Mouse (Mus musculus): ENCODE results near the gene Kcnip3. TPM values are rescaled to one million over a fixed set of nuclear protein-coding genes. Genes with fewer than 3 reads are reported as not detected.

The Kcnip3 gene
- polyA plus RNA-seq, 1 experiment from 2014 or later: 3.5 TPM

DNA sequence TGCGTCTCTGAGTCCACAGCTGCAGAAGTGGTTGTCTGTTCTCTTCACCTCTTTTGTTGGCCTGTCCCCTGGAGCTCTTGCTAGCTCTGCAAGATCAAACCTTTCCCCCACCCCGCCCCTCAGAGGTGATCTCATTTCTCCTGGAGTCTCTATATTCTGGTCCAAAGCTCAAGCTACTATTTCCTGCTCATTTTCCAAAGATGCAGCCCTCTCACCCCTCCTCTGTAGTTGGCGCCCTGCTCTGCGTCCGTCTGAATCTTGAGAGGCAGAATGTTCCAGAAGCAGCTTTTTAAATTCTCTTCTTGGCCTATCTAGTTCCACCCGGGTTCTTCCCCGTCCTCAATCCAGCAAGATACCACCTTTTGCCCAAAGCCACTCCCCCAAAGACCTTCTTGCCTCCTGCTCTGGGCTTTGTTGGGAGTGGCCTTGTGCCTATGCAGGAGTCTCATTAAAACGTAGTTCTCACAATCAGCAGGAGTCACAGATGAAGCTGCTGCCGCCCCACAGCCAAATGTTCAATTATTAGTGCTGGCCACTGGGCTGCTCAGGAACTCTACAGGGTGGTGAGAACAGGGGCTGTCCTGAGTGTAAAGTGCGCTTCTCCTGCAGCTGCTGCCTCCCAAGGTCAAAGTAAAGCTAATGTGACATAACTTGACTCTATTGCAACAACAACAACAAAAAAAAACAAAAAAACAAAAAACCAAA lies 103.5 kb downstream of the Kcnip3 start:
- WGBS: 72% methylated on average over 10 of the region's 10 CpGs
- Histone ChIP-seq H3K4me3 (no peak overlapping the region), H3K27me3 (no peaks in the 10 kb centered on the region), H3K27ac (replicated peaks) (no peak overlapping the region), H3K4me1 (no peaks in the 10 kb centered on the region), H3K4me2 (replicated peaks) (no peak overlapping the region), H3K9ac (replicated peaks) (no peak overlapping the region), H3K36me3 (no peaks in the 10 kb centered on the region), H3K9me3 (no peaks in the 10 kb centered on the region)
- no peak for ATAC-seq (ENCODE audit: low FRiP score, low read depth)

DNA sequence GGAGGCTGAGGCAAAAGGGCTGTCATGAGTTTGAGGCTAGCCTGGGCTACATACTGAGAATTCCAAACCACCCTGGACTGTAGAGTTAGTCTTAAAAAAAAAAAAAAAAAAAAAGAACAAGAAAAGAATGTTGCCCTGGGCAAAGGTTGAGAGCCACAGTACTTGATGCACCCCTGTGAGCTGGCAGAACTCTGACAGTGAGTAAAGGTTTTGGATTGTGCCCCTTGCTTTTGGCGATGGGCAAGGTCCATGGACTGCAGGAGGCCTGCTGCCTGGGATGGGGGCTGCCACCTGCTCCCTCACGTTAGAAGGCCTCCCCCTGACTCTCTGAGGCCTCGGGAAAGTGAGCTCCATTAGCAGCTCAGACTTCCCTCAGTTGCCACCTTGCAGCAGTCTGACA lies 105.2 kb downstream of the Kcnip3 start:
- Histone ChIP-seq H3K27ac (replicated peaks) (no peak overlapping the region), H3K4me3 (no peak overlapping the region), H3K4me1 (no peaks in the 10 kb centered on the region), H3K27me3 (no peaks in the 10 kb centered on the region), H3K36me3 (no peaks in the 10 kb centered on the region), H3K9ac (replicated peaks) (no peak overlapping the region), H3K9me3 (no peaks in the 10 kb centered on the region), H3K4me2 (replicated peaks) (no peak overlapping the region)
- WGBS: 52% methylated on average over 3 of the region's 3 CpGs
- no peak for ATAC-seq (ENCODE audit: low FRiP score, low read depth)

DNA sequence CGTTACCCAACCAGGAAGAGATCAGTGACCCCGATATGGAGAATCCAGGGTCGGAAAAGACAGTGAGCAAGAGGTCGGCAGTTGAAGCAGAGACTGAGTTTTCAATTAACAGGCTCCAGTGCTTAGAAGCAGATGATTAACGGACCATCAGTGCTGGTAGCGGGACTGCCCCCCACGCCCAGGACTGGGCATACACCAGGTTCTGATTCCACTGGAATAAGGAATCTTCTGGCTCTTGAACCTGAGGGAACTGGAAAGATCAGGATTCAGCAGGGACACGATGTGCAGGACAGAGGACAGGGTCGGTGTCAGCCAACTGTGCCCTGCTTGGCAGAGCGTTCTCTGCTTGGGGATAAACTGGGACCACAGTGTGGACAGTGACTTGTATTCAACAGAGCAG lies 106.1 kb downstream of the Kcnip3 start:
- 82% methylated on average over 10 of the region's 10 CpGs for WGBS
- no peaks in the 10 kb centered on the region for H3K9me3 ChIP-seq
- no peak overlapping the region for H3K4me2 ChIP-seq (replicated peaks)
- H3K9ac ChIP-seq (replicated peaks): no peak overlapping the region
- no peak overlapping the region for H3K4me3 ChIP-seq
- no peaks in the 10 kb centered on the region for H3K27me3 ChIP-seq
- no peaks in the 10 kb centered on the region for H3K4me1 ChIP-seq
- no peak overlapping the region for H3K27ac ChIP-seq (replicated peaks)
- ATAC-seq (ENCODE audit: low FRiP score, low read depth): no peak
- no peaks in the 10 kb centered on the region for H3K36me3 ChIP-seq

DNA sequence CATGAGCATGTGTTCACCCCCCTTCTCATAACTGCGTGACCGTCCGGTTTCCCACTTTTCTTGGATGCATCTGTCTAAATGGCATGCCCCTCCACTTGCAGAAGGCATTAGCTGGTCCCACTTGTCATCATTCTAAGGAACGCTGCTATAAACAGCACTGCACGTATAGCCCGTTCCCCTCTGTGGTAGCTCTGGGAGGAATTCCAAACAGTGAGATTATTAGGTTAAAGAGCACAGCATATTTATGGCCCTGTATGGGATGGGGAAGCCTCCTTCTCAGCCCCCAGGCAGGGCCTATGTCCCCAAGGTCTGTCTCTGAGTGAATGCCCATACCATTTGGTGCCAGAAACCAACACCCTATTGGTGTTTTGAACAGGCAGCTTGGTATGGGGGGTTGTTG lies 110.8 kb downstream of the Kcnip3 start:
- no peak overlapping the region for H3K9ac ChIP-seq (replicated peaks)
- H3K27me3 ChIP-seq: no peaks in the 10 kb centered on the region
- no peak overlapping the region for H3K4me3 ChIP-seq
- 84% methylated on average over 6 of the region's 6 CpGs for WGBS
- no peak overlapping the region for H3K4me2 ChIP-seq (replicated peaks)
- H3K27ac ChIP-seq (replicated peaks): no peak overlapping the region
- H3K36me3 ChIP-seq: no peaks in the 10 kb centered on the region
- H3K9me3 ChIP-seq: no peaks in the 10 kb centered on the region
- H3K4me1 ChIP-seq: no peaks in the 10 kb centered on the region
- no peak for ATAC-seq (ENCODE audit: low FRiP score, low read depth)

Other genes with a start within 250 kb of the Kcnip3 start
- 4.4 and 7.1 TPM in 2 replicates for gene Dusp2, start 185.9 kb downstream of the Kcnip3 start, polyA plus RNA-seq (2016; fragmentation: Nextera tagmentation; extraction: Ambion mirVana)
- not detected in 2 replicates for gene Astl, start 183.5 kb downstream of the Kcnip3 start, polyA plus RNA-seq (2016; fragmentation: Nextera tagmentation; extraction: Ambion mirVana)
- gene Adra2b, start 158.9 kb downstream of the Kcnip3 start, polyA plus RNA-seq (2016; fragmentation: Nextera tagmentation; extraction: Ambion mirVana): 1.7 and 2.1 TPM in 2 replicates
- 0.20 TPM in 1 of 2 replicates, not detected in the other for gene Gpat2, start 96.9 kb downstream of the Kcnip3 start, polyA plus RNA-seq (2016; fragmentation: Nextera tagmentation; extraction: Ambion mirVana)
- 25.0 and 29.6 TPM in 2 replicates for gene Fahd2a, start 77.5 kb downstream of the Kcnip3 start, polyA plus RNA-seq (2016; fragmentation: Nextera tagmentation; extraction: Ambion mirVana)
- 0.31 and 0.62 TPM in 2 replicates for gene Prom2, start 19.4 kb upstream of the Kcnip3 start, polyA plus RNA-seq (2016; fragmentation: Nextera tagmentation; extraction: Ambion mirVana)
- 9.4 TPM in 2 replicates for gene Zfp661, start 65.0 kb upstream of the Kcnip3 start, polyA plus RNA-seq (2016; fragmentation: Nextera tagmentation; extraction: Ambion mirVana)
- 151 and 168 TPM in 2 replicates for gene Mrps5, start 65.1 kb upstream of the Kcnip3 start, polyA plus RNA-seq (2016; fragmentation: Nextera tagmentation; extraction: Ambion mirVana)
- gene Mal, start 134.6 kb upstream of the Kcnip3 start, polyA plus RNA-seq (2016; fragmentation: Nextera tagmentation; extraction: Ambion mirVana): 0.88 and 1.2 TPM in 2 replicates
- 0.63 and 0.74 TPM in 2 replicates for gene Mall, start 207.8 kb upstream of the Kcnip3 start, polyA plus RNA-seq (2016; fragmentation: Nextera tagmentation; extraction: Ambion mirVana)